Mouse (Mus musculus) lung, adult 2 months (tissue): ENCODE data around the gene Zfp1.

ENCODE experiments used
- CTCF ChIP-seq: fragments of 200-500 bp; IDR thresholded peaks from 2 replicates; pipeline ENCODE4 v1.5.1; 2011; ENCODE audit warnings: mild to moderate bottlenecking, low read length, control low read depth; ENCODE audit not compliant: insufficient read depth
- POLR2A ChIP-seq: fragments of 200-500 bp; IDR thresholded peaks from 2 replicates; pipeline ENCODE4 v1.6.1; 2011; ENCODE audit warnings: low read depth, mild to moderate bottlenecking, control low read depth, low read length, borderline replicate concordance; ENCODE audit errors: extremely low read depth

DNA sequence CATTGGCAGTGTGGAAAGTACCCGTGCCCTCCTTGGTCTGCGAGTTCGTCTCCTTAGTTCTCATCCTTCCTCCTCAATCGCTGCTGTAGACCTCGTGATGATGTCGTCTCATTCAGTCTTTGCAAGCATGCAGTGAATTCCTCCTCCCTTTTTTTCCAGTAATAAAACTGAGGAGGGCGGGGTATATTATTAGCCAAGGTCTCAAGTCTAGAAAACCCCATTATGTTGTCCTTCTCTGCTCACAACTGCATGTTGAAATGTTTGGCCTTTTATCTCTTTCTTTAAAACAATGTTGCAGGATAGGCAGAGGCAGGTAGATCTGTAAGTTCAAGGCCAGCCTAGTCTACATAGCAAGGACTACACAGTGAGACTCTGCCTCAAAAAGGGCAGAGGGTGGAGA is 35.8 kb upstream of the Zfp1 start:
- TF ChIP-seq POLR2A: no peak
- no peak for TF ChIP-seq CTCF
